In the genomic region with DNA sequence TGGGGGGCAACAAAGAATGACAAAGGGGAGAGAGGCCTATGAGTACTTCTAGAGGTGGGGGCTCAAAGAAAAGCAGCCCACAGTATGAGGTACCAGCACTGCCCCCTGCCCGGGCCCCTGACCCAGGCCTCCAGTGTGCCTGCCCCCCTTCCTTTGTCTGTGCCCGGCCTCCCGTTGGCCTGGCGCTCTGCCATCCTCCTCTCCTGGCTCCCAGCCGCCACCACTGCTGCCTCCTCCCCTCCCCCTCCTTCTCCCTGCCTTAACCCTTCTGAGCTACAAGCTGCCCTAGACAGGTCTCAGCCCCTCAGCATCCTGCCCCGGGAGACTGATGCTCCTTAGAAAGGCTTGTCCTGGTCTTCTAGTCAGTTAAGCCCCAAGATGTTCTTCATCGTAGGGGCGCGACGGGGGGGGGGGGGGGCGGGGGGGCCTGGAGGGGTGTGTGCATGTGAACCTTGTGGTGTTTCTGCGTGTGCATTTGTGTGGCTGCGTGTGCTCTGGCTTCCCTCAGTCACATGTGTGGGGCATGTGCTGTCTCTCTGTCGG, we compare ENCODE assay signal across 8 mouse cellular contexts. TPM values are rescaled to one million over a fixed set of nuclear protein-coding genes. Genes with fewer than 3 reads are reported as not detected.
DNase-seq lines count a peak whose midpoint lies in the region; ATAC-seq lines count a peak whose summit lies in the region.

No protein-coding gene starts in this region.

- peaks cover 76% of the 10 kb centered on the region for H3K4me1 ChIP-seq in embryonic facial prominence, embryonic 15.5 days
- H3K4me1 ChIP-seq in heart, embryonic 16.5 days (ENCODE audit: control insufficient read depth, insufficient read depth, low read length), result peaks cover 73% of the 10 kb centered on the region
- H3K4me1 ChIP-seq in liver, embryonic 16.5 days (ENCODE audit: control insufficient read depth, low read depth, low read length), result peaks cover 74% of the 10 kb centered on the region
- peaks cover 62% of the 10 kb centered on the region for H3K4me1 ChIP-seq in neural tube, embryonic 14.5 days (ENCODE audit: control insufficient read depth, insufficient read depth, low read length)

- H3K9ac ChIP-seq in embryonic facial prominence, embryonic 15.5 days, result peak overlapping the region; percentile 51
- H3K9ac ChIP-seq in heart, embryonic 16.5 days (ENCODE audit: low read length), result peak overlapping the region; percentile 97
- H3K9ac ChIP-seq in liver, embryonic 16.5 days (ENCODE audit: low read depth, low read length), result peak overlapping the region; percentile 56
- peak overlapping the region; percentile 61 for H3K9ac ChIP-seq in neural tube, embryonic 14.5 days (replicated peaks; ENCODE audit: low read depth, low read length)

- DNase-seq in 3134 (ENCODE audit: extremely low read depth, insufficient read length, low spot score), result peak; percentile 61
- peak; percentile 96 for DNase-seq in adrenal gland, postnatal 14 days
- peak; percentile 96 for DNase-seq in kidney, postnatal 25 days
- DNase-seq in thymus, postnatal 10 days (ENCODE audit: low spot score in 2 of 2), result peak; percentile 62

- H3K36me3 ChIP-seq in embryonic facial prominence, embryonic 15.5 days, result no peaks in the 10 kb centered on the region
- H3K36me3 ChIP-seq in heart, embryonic 16.5 days (ENCODE audit: control insufficient read depth, insufficient read depth), result no peaks in the 10 kb centered on the region
- H3K36me3 ChIP-seq in liver, embryonic 16.5 days (ENCODE audit: control insufficient read depth, insufficient read depth), result no peaks in the 10 kb centered on the region
- H3K36me3 ChIP-seq in neural tube, embryonic 14.5 days (ENCODE audit: control insufficient read depth, insufficient read depth, low read length), result no peaks in the 10 kb centered on the region

- ATAC-seq in embryonic facial prominence, embryonic 15.5 days (ENCODE audit: insufficient number of reproducible peaks, low FRiP score, low TSS enrichment, low read depth), result peak; percentile 27; the same call in 1 of the 2 replicates
- ATAC-seq in heart, embryonic 16.5 days (replicated peaks; ENCODE audit: extremely low read depth, insufficient read depth, low FRiP score), result peak; percentile 26
- ATAC-seq in liver, embryonic 16.5 days (ENCODE audit: low read depth), result no peak
- peak; percentile 25 for ATAC-seq in neural tube, embryonic 14.5 days (ENCODE audit: low read depth)

- H3K27ac ChIP-seq in embryonic facial prominence, embryonic 15.5 days (replicated peaks), result peak overlapping the region; percentile 100
- H3K27ac ChIP-seq in heart, embryonic 16.5 days (ENCODE audit: low read length), result peak overlapping the region; percentile 99
- peak overlapping the region; percentile 70 for H3K27ac ChIP-seq in liver, embryonic 16.5 days (ENCODE audit: low read length)
- H3K27ac ChIP-seq in neural tube, embryonic 14.5 days (ENCODE audit: low read depth, low read length), result peak overlapping the region; percentile 97

- peak overlapping the region; percentile 84 for H3K4me2 ChIP-seq in embryonic facial prominence, embryonic 15.5 days (replicated peaks)
- H3K4me2 ChIP-seq in heart, embryonic 16.5 days (ENCODE audit: low read depth, low read length), result peak overlapping the region; percentile 97
- peak overlapping the region; percentile 96 for H3K4me2 ChIP-seq in liver, embryonic 16.5 days (ENCODE audit: low read depth, low read length)
- peak overlapping the region; percentile 98 for H3K4me2 ChIP-seq in neural tube, embryonic 14.5 days (ENCODE audit: low read depth, low read length)

- WGBS in embryonic facial prominence, embryonic 15.5 days, result under 1% methylated on average over 11 of the region's 14 CpGs
- WGBS in heart, embryonic 16.5 days, result 0% methylated on average over 14 of the region's 14 CpGs
- WGBS in liver, embryonic 16.5 days (ENCODE audit: insufficient replicate concordance), result 1% methylated on average over 14 of the region's 14 CpGs
- 0% methylated on average over 12 of the region's 14 CpGs for WGBS in neural tube, embryonic 14.5 days

- no peaks in the 10 kb centered on the region for H3K9me3 ChIP-seq in embryonic facial prominence, embryonic 15.5 days (replicated peaks)
- H3K9me3 ChIP-seq in heart, embryonic 16.5 days (replicated peaks; ENCODE audit: control insufficient read depth, low read length), result no peaks in the 10 kb centered on the region
- no peaks in the 10 kb centered on the region for H3K9me3 ChIP-seq in liver, embryonic 16.5 days (replicated peaks; ENCODE audit: control insufficient read depth, low read length)
- no peaks in the 10 kb centered on the region for H3K9me3 ChIP-seq in neural tube, embryonic 14.5 days (ENCODE audit: control insufficient read depth, low read length)

- H3K4me3 ChIP-seq in embryonic facial prominence, embryonic 15.5 days (replicated peaks), result peak overlapping the region; percentile 72
- peak overlapping the region; percentile 98 for H3K4me3 ChIP-seq in heart, embryonic 16.5 days (ENCODE audit: low read length)
- peak overlapping the region; percentile 27 for H3K4me3 ChIP-seq in liver, embryonic 16.5 days (ENCODE audit: low read depth, low read length)
- peak overlapping the region; percentile 95 for H3K4me3 ChIP-seq in neural tube, embryonic 14.5 days (ENCODE audit: low read depth, low read length)

- H3K27me3 ChIP-seq in embryonic facial prominence, embryonic 15.5 days, result no peaks in the 10 kb centered on the region
- no peaks in the 10 kb centered on the region for H3K27me3 ChIP-seq in heart, embryonic 16.5 days (ENCODE audit: control insufficient read depth, insufficient read depth, low read length)
- peaks cover 4% of the 10 kb centered on the region; the same call in 1 of the 2 replicates for H3K27me3 ChIP-seq in liver, embryonic 16.5 days (ENCODE audit: control insufficient read depth, insufficient read depth, low read depth, low read length)
- H3K27me3 ChIP-seq in neural tube, embryonic 14.5 days (ENCODE audit: control insufficient read depth, insufficient read depth, low read length), result no peaks in the 10 kb centered on the region

RNA-seq across cellular contexts. Expression of a gene that starts 2.7 kb away (rescaled TPM):
- total RNA-seq in adrenal gland, postnatal 14 days (2021), result 32.9 and 33.8 TPM in 2 replicates
- 37.0 and 38.3 TPM in 2 replicates for polyA plus RNA-seq in embryonic facial prominence, embryonic 15.5 days (2015; fragmentation: Nextera tagmentation; extraction: Ambion mirVana)
- polyA plus RNA-seq in heart, embryonic 16.5 days (2015; fragmentation: Nextera tagmentation; extraction: Ambion mirVana), result 19.3 and 22.4 TPM in 2 replicates
- polyA plus RNA-seq in liver, embryonic 16.5 days (2015; fragmentation: Nextera tagmentation; extraction: Ambion mirVana), result 12.8 and 13.7 TPM in 2 replicates
- polyA plus RNA-seq in neural tube, embryonic 14.5 days (2014; fragmentation: Nextera tagmentation; extraction: Ambion mirVana), result 21.7 and 29.3 TPM in 2 replicates

RNA-seq across cellular contexts. Expression of a gene that starts 3.0 kb away (rescaled TPM):
- total RNA-seq in adrenal gland, postnatal 14 days (2021), result 63.1 and 82.7 TPM in 2 replicates
- polyA plus RNA-seq in embryonic facial prominence, embryonic 15.5 days (2015; fragmentation: Nextera tagmentation; extraction: Ambion mirVana), result 114 and 120 TPM in 2 replicates
- 68.0 and 81.9 TPM in 2 replicates for polyA plus RNA-seq in heart, embryonic 16.5 days (2015; fragmentation: Nextera tagmentation; extraction: Ambion mirVana)
- 20.2 and 23.1 TPM in 2 replicates for polyA plus RNA-seq in liver, embryonic 16.5 days (2015; fragmentation: Nextera tagmentation; extraction: Ambion mirVana)
- polyA plus RNA-seq in neural tube, embryonic 14.5 days (2014; fragmentation: Nextera tagmentation; extraction: Ambion mirVana), result 93.1 and 98.6 TPM in 2 replicates

RNA-seq across cellular contexts. Expression of a gene that starts 33.7 kb away (rescaled TPM):
- total RNA-seq in adrenal gland, postnatal 14 days (2021), result 59.2 and 62.9 TPM in 2 replicates
- 74.1 and 76.9 TPM in 2 replicates for polyA plus RNA-seq in embryonic facial prominence, embryonic 15.5 days (2015; fragmentation: Nextera tagmentation; extraction: Ambion mirVana)
- 42.5 and 53.8 TPM in 2 replicates for polyA plus RNA-seq in heart, embryonic 16.5 days (2015; fragmentation: Nextera tagmentation; extraction: Ambion mirVana)
- 38.5 and 41.9 TPM in 2 replicates for polyA plus RNA-seq in liver, embryonic 16.5 days (2015; fragmentation: Nextera tagmentation; extraction: Ambion mirVana)
- 61.4 and 61.7 TPM in 2 replicates for polyA plus RNA-seq in neural tube, embryonic 14.5 days (2014; fragmentation: Nextera tagmentation; extraction: Ambion mirVana)

RNA-seq across cellular contexts. Expression of a gene that starts 38.7 kb away (rescaled TPM):
- total RNA-seq in adrenal gland, postnatal 14 days (2021), result 10.7 and 11.3 TPM in 2 replicates
- 8.7 and 10.1 TPM in 2 replicates for polyA plus RNA-seq in embryonic facial prominence, embryonic 15.5 days (2015; fragmentation: Nextera tagmentation; extraction: Ambion mirVana)
- 7.4 and 8.5 TPM in 2 replicates for polyA plus RNA-seq in heart, embryonic 16.5 days (2015; fragmentation: Nextera tagmentation; extraction: Ambion mirVana)
- 2.4 and 2.8 TPM in 2 replicates for polyA plus RNA-seq in liver, embryonic 16.5 days (2015; fragmentation: Nextera tagmentation; extraction: Ambion mirVana)
- 1.4 and 2.4 TPM in 2 replicates for polyA plus RNA-seq in neural tube, embryonic 14.5 days (2014; fragmentation: Nextera tagmentation; extraction: Ambion mirVana)

RNA-seq across cellular contexts. Expression of a gene that starts 43.7 kb away (rescaled TPM):
- total RNA-seq in adrenal gland, postnatal 14 days (2021), result 15.3 and 17.0 TPM in 2 replicates
- 16.6 and 20.5 TPM in 2 replicates for polyA plus RNA-seq in embryonic facial prominence, embryonic 15.5 days (2015; fragmentation: Nextera tagmentation; extraction: Ambion mirVana)
- polyA plus RNA-seq in heart, embryonic 16.5 days (2015; fragmentation: Nextera tagmentation; extraction: Ambion mirVana), result 14.8 and 15.3 TPM in 2 replicates
- polyA plus RNA-seq in liver, embryonic 16.5 days (2015; fragmentation: Nextera tagmentation; extraction: Ambion mirVana), result 4.0 and 4.7 TPM in 2 replicates
- 21.7 and 22.5 TPM in 2 replicates for polyA plus RNA-seq in neural tube, embryonic 14.5 days (2014; fragmentation: Nextera tagmentation; extraction: Ambion mirVana)

Comparison
In these comparisons a context has a peak if more than half of its experiments do, and no peak if none do; other contexts are left out.
1. H3K4me3 ChIP-seq: peak in every context shown above with its lines; median percentile 98 in heart, embryonic 16.5 days; 95 in neural tube, embryonic 14.5 days; 72 in embryonic facial prominence, embryonic 15.5 days; 27 in liver, embryonic 16.5 days.